Mouse (Mus musculus): ENCODE data around the gene Tmem128. TPM values are rescaled to one million over a fixed set of nuclear protein-coding genes. Genes with fewer than 3 reads are reported as not detected.

Tmem128 gene
- total RNA-seq (2021), result 10 to 100 TPM; 10.3 to 11.0 TPM
- long read RNA-seq, experiment 1, transcript Tmem128-201 (5 exons, 1,291 nt), result major isoform, 6 of 7 reads
- long read RNA-seq, experiment 1, partial matches to known transcripts, result 0 of 7 reads
- long read RNA-seq, experiment 1, other reads (novel, unspliced or antisense), result 0 of 7 reads
- long read RNA-seq, experiment 2, transcript Tmem128-201 (5 exons, 1,291 nt), result major isoform, 5 of 6 reads
- long read RNA-seq, experiment 2, partial matches to known transcripts, result 0 of 6 reads
- long read RNA-seq, experiment 2, other reads (novel, unspliced or antisense), result 0 of 6 reads

GRCm38 (mm10) chr5:38260107-38260682, at the start of gene Tmem128:
Gene Tmem128, plus strand, starts transcription at chr5:38260185.
- intact Hi-C loops (cut with DNase I; ENCODE audit: low total_unique reads), result no loop called here

GRCm38 (mm10) chr5:38211691-38212090, 48.3 kb upstream of the Tmem128 start:
- intact Hi-C loops (cut with DNase I; ENCODE audit: low total_unique reads), result no loop called here

More at GRCm38 (mm10) chr5:38260107-38260682, at the start of gene Tmem128:
- DNase-seq, result peak; percentile 50

GRCm38 (mm10) chr5:38213009-38213408, 47.0 kb upstream of the Tmem128 start:
- no peak for DNase-seq
- intact Hi-C loops (cut with DNase I; ENCODE audit: low total_unique reads), result no loop called here

More at GRCm38 (mm10) chr5:38211691-38212090, 48.3 kb upstream of the Tmem128 start:
- DNase-seq, result no peak

- no peak for DNase-seq
- intact Hi-C loops (cut with DNase I; ENCODE audit: low total_unique reads), result no loop called here
Measured at GRCm38 (mm10) chr5:38219771-38220307, 40.1 kb upstream of the Tmem128 start.

- intact Hi-C loops (cut with DNase I; ENCODE audit: low total_unique reads), result no loop called here
Measured at GRCm38 (mm10) chr5:38220328-38220912, 39.6 kb upstream of the Tmem128 start, which contains the start of the genes Zbtb49 and Lyar. Gene Zbtb49, minus strand, starts transcription at chr5:38220457. Gene Lyar, plus strand, starts transcription at chr5:38220470.

GRCm38 (mm10) chr5:38235422-38235821, 24.6 kb upstream of the Tmem128 start:
- peak; percentile 40 for DNase-seq
- intact Hi-C loops (cut with DNase I; ENCODE audit: low total_unique reads), result no loop called here

More at GRCm38 (mm10) chr5:38220328-38220912, 39.6 kb upstream of the Tmem128 start, which contains the start of the genes Zbtb49 and Lyar:
- peak; percentile 94 for DNase-seq

GRCm38 (mm10) chr5:38236627-38237026, 23.4 kb upstream of the Tmem128 start:
- intact Hi-C loops (cut with DNase I; ENCODE audit: low total_unique reads), result no loop called here
- DNase-seq, result no peak

GRCm38 (mm10) chr5:38240727-38241472, 19.1 kb upstream of the Tmem128 start:
- intact Hi-C loops (cut with DNase I; ENCODE audit: low total_unique reads), result no loop called here
- no peak for DNase-seq

GRCm38 (mm10) chr5:38241473-38241834, 18.5 kb upstream of the Tmem128 start:
- intact Hi-C loops (cut with DNase I; ENCODE audit: low total_unique reads), result no loop called here
- DNase-seq, result no peak

GRCm38 (mm10) chr5:38241966-38242365, 18.0 kb upstream of the Tmem128 start:
- intact Hi-C loops (cut with DNase I; ENCODE audit: low total_unique reads), result no loop called here

GRCm38 (mm10) chr5:38255195-38255594, 4.8 kb upstream of the Tmem128 start:
- intact Hi-C loops (cut with DNase I; ENCODE audit: low total_unique reads), result no loop called here
- no peak for DNase-seq

More at GRCm38 (mm10) chr5:38241966-38242365, 18.0 kb upstream of the Tmem128 start:
- no peak for DNase-seq

- intact Hi-C loops (cut with DNase I; ENCODE audit: low total_unique reads), result no loop called here
Measured at GRCm38 (mm10) chr5:38255644-38256043, 4.3 kb upstream of the Tmem128 start.

GRCm38 (mm10) chr5:38256551-38256950, 3.4 kb upstream of the Tmem128 start:
- DNase-seq, result no peak
- intact Hi-C loops (cut with DNase I; ENCODE audit: low total_unique reads), result no loop called here

More at GRCm38 (mm10) chr5:38255644-38256043, 4.3 kb upstream of the Tmem128 start:
- no peak for DNase-seq

- intact Hi-C loops (cut with DNase I; ENCODE audit: low total_unique reads), result no loop called here
- DNase-seq, result no peak
Measured at GRCm38 (mm10) chr5:38258034-38258772, 1.8 kb upstream of the Tmem128 start.

GRCm38 (mm10) chr5:38258773-38259146, 1.2 kb upstream of the Tmem128 start:
- no peak for DNase-seq
- intact Hi-C loops (cut with DNase I; ENCODE audit: low total_unique reads), result no loop called here

- DNase-seq, result no peak
- intact Hi-C loops (cut with DNase I; ENCODE audit: low total_unique reads), result no loop called here
Measured at GRCm38 (mm10) chr5:38259455-38260106, 404 bp upstream of the Tmem128 start.

GRCm38 (mm10) chr5:38270942-38271341, 11.0 kb downstream of the Tmem128 start:
- no peak for DNase-seq
- intact Hi-C loops (cut with DNase I; ENCODE audit: low total_unique reads), result no loop called here

GRCm38 (mm10) chr5:38273831-38274230, 13.8 kb downstream of the Tmem128 start:
- intact Hi-C loops (cut with DNase I; ENCODE audit: low total_unique reads), result no loop called here
- DNase-seq, result no peak
